Mouse (Mus musculus) G1E-ER4 (cell line): ENCODE data around the gene Tlx2. TPM values are rescaled to one million over a fixed set of nuclear protein-coding genes. Genes with fewer than 3 reads are reported as not detected.

ENCODE experiments used
- GATA1 ChIP-seq: IDR thresholded peaks from one replicate; pipeline ENCODE4 v1.8.0; 2012; ENCODE audit warnings: low read length, inconsistent platforms
- polyA plus RNA-seq: library from polyadenylated mRNA; stranded (reverse); fragments of >175 nt; gene quantifications from 2 replicates; pipeline ENCODE4 v1.2.3, GENCODE M21; 2012

The Tlx2 gene
- polyA plus RNA-seq, 1 experiment: not detected

GRCm38 (mm10) chr6:83103130-83103650, 33.1 kb upstream of the Tlx2 start:
- no peak for TF ChIP-seq GATA1

GRCm38 (mm10) chr6:83101688-83102556, 31.8 kb upstream of the Tlx2 start:
- TF ChIP-seq GATA1: no peak

- TF ChIP-seq GATA1: no peak
Measured at GRCm38 (mm10) chr6:83101316-83101687, 31.2 kb upstream of the Tlx2 start, which contains the start of the genes Ccdc142 and Gm42688. TSS of gene Ccdc142 (plus strand) at chr6:83101601. TSS of gene Gm42688 (plus strand) at chr6:83101617.

GRCm38 (mm10) chr6:83098411-83098810, 28.3 kb upstream of the Tlx2 start:
- no peak for TF ChIP-seq GATA1

- TF ChIP-seq GATA1: no peak
Measured at GRCm38 (mm10) chr6:83095968-83096367, 25.9 kb upstream of the Tlx2 start.

GRCm38 (mm10) chr6:83092416-83093127, 22.5 kb upstream of the Tlx2 start:
- TF ChIP-seq GATA1: no peak

GRCm38 (mm10) chr6:83087926-83088260, 17.8 kb upstream of the Tlx2 start:
- TF ChIP-seq GATA1: no peak

- TF ChIP-seq GATA1: no peak
Measured at GRCm38 (mm10) chr6:83087205-83087925, 17.3 kb upstream of the Tlx2 start.

- no peak for TF ChIP-seq GATA1
Measured at GRCm38 (mm10) chr6:83086121-83087035, 16.3 kb upstream of the Tlx2 start, which contains the start of gene Lbx2. TSS of gene Lbx2 (plus strand) at chr6:83086367.

- no peak for TF ChIP-seq GATA1
Measured at GRCm38 (mm10) chr6:83084477-83084876, 14.4 kb upstream of the Tlx2 start.

- TF ChIP-seq GATA1: no peak
Measured at GRCm38 (mm10) chr6:83083497-83083896, 13.4 kb upstream of the Tlx2 start.

- TF ChIP-seq GATA1: no peak
Measured at GRCm38 (mm10) chr6:83080210-83080609, 10.1 kb upstream of the Tlx2 start.

GRCm38 (mm10) chr6:83078324-83078858, 8.3 kb upstream of the Tlx2 start:
- no peak for TF ChIP-seq GATA1

GRCm38 (mm10) chr6:83077630-83078323, 7.7 kb upstream of the Tlx2 start, which contains the start of gene Pcgf1:
TSS of gene Pcgf1 (plus strand) at chr6:83077869.
- TF ChIP-seq GATA1: no peak
